Mouse (Mus musculus) forebrain, embryonic 11.5 days (tissue): ENCODE results near the gene Omp. TPM values are rescaled to one million over a fixed set of nuclear protein-coding genes. Genes with fewer than 3 reads are reported as not detected.

ENCODE experiments used
- ATAC-seq: fragments of 200-750 bp; cut with Nextera tagmentation; replicated peaks from 2 replicates; pipeline ENCODE4 v1.8.0; 2017; ENCODE audit warnings: moderate TSS enrichment; ENCODE audit not compliant: low FRiP score
- DNase-seq: peaks from one replicate; pipeline ENCODE4 v3.0.0-alpha.2; 2017; ENCODE audit warnings: low spot score
- H3K27ac ChIP-seq: fragments of 300-500 bp; sonication (generic); 2 replicates; pipeline ENCODE4 v1.5.1; 2014; ENCODE audit warnings: low read depth, low read length
- H3K27me3 ChIP-seq: fragments of 300-500 bp; sonication (generic); 2 replicates; pipeline ENCODE4 v1.6.1; 2014; ENCODE audit warnings: mild to moderate bottlenecking, low read length, mixed read lengths; ENCODE audit not compliant: control insufficient read depth, insufficient read depth
- H3K36me3 ChIP-seq: fragments of 300-500 bp; sonication (generic); 2 replicates; pipeline ENCODE4 v1.6.1; 2014; ENCODE audit warnings: mild to moderate bottlenecking, low read length, moderate library complexity, mixed read lengths; ENCODE audit not compliant: control insufficient read depth, insufficient read depth
- H3K4me1 ChIP-seq: fragments of 300-500 bp; sonication (generic); replicated peaks from 2 replicates; pipeline ENCODE4 v1.6.1; 2014; ENCODE audit warnings: low read length, mixed read lengths; ENCODE audit not compliant: control insufficient read depth, insufficient read depth
- H3K4me2 ChIP-seq: fragments of 300-500 bp; sonication (generic); 2 replicates; pipeline ENCODE4 v1.6.1; 2014; ENCODE audit warnings: low read depth, mild to moderate bottlenecking, low read length, moderate library complexity, mixed read lengths; ENCODE audit not compliant: severe bottlenecking
- H3K4me3 ChIP-seq: fragments of 300-500 bp; sonication (generic); 2 replicates; pipeline ENCODE4 v1.5.1; 2014; ENCODE audit warnings: low read depth, low read length
- H3K9ac ChIP-seq: fragments of 300-500 bp; sonication (generic); 2 replicates; pipeline ENCODE4 v1.6.1; 2014; ENCODE audit warnings: low read length
- H3K9me3 ChIP-seq: fragments of 300-500 bp; sonication (generic); 2 replicates; pipeline ENCODE4 v1.6.1; 2016; ENCODE audit warnings: low read length, mixed read lengths; ENCODE audit not compliant: control insufficient read depth
- WGBS: fragments of 180-500 bp; shearing (Covaris S2); extraction: QIAGEN DNeasy Blood & Tissue Kit; methylation state at CpG from one replicate; pipeline ENCODE4 v1.1.7; 2014; 5-methylcytosine and 5-hydroxymethylcytosine counted together
- polyA plus RNA-seq: library from polyadenylated mRNA; unstranded; fragments of >200 nt; fragmentation: Nextera tagmentation; extraction: Ambion mirVana; gene quantifications from 2 replicates; pipeline ENCODE4 v1.2.1, GENCODE M21; 2014

Gene Omp
- polyA plus RNA-seq, result 0.32 TPM in 1 of 2 replicates, not detected in the other

GRCm38 (mm10) chr7:98145402-98145801 is at the start of gene Omp:
TSS of gene Omp (minus strand) at chr7:98145502.
- Histone ChIP-seq H3K4me2 (no peak within 1 kb of the TSS), H3K9me3 (no peaks in the 10 kb centered on the region), H3K4me3 (no peak within 1 kb of the TSS), H3K9ac (no peak within 1 kb of the TSS), H3K4me1 (peaks cover 3% of the 10 kb centered on the region; the same call in 1 of the 2 replicates), H3K27ac (no peak within 1 kb of the TSS), H3K27me3 (no peaks in the 10 kb centered on the region), H3K36me3 (no peaks in the 10 kb centered on the region)
- ATAC-seq (no peak), DNase-seq (no peak)
- 95% methylated on average over 5 of the region's 5 CpGs for WGBS

DNA sequence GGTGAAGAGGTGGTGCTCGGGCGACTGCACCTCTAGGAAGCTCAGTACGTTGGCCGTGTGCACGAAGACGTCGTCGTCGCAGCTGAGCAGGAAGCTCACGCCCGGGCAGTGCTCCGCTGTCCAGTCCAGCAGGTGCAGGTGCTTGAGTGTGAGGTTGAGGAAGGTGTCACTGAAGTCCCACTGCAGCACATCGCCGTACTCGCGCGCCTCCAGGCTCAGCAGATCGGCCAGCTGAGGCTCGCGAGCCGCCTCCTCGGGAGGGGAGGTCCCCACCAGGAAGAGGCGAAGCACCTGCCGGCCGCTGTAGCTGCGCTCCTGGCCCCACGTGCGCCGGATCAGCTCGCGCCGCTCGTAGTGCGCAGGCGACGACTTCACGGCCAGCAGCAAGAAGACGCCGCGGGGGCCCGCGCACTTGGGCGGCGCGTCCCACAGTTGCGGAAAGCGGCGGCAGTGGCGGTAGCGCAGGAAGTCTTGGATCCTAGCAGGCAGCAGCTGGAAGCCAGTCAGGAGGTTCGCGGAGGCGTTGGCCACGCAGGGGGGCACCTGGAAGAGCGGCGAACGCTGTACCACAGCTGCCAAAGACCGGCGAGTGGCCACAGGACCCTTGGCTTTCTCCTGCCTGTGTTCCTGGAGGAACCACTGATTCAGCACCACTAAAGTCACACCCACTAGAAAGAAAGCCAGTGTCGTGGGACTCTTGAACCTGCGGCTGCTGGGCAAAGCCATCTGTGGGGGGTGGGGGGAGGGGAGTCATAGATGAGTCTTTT is 48.9 kb upstream of the Omp start:
- Histone ChIP-seq H3K36me3 (no peaks in the 10 kb centered on the region), H3K27ac (no peak overlapping the region), H3K9me3 (no peaks in the 10 kb centered on the region), H3K27me3 (peaks cover 57% of the 10 kb centered on the region), H3K4me3 (peak overlapping the region; percentile 32), H3K9ac (peak overlapping the region; percentile 29), H3K4me2 (peak overlapping the region; percentile 70), H3K4me1 (peaks cover 11% of the 10 kb centered on the region; the same call in 1 of the 2 replicates)
- WGBS, result 2% methylated on average over 61 of the region's 61 CpGs
- ATAC-seq (peak; percentile 45), DNase-seq (peak; percentile 71)

DNA sequence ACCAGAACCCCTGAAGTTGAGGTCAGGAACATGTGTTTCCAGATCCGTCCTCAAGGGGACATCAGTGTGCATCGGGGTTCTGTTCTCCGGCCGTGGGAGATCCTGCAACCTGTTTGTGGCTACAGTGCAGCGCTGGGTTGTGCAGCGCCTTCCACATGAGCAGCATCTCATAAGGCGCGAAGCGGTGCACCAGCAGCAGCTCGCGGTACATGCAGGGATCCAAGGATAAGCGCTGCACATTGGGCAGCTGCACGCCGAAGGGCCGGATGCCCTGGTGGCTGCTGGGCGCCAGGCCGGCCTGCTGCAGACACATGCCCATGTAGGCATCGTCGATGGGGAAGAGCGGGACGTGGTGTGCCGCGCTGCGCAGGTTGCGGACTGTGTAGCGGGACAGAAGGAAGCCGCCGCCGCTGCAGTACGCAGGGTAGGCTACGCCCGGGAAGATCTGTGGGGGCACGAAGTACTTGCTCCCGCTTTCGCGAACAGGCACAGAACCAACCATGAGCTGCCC is 48.3 kb upstream of the Omp start:
- Histone ChIP-seq H3K4me1 (peaks cover 11% of the 10 kb centered on the region; the same call in 1 of the 2 replicates), H3K4me2 (peak overlapping the region; percentile 70), H3K27ac (no peak overlapping the region), H3K9ac (peak overlapping the region; percentile 29), H3K27me3 (peaks cover 62% of the 10 kb centered on the region), H3K36me3 (no peaks in the 10 kb centered on the region), H3K4me3 (peak overlapping the region; percentile 32), H3K9me3 (no peaks in the 10 kb centered on the region)
- WGBS, result 6% methylated on average over 36 of the region's 36 CpGs
- ATAC-seq (peak; percentile 68), DNase-seq (peak; percentile 74)

GRCm38 (mm10) chr7:98191571-98192250 is 46.4 kb upstream of the Omp start:
- H3K36me3 ChIP-seq, result no peaks in the 10 kb centered on the region
- H3K27me3 ChIP-seq, result peaks cover 62% of the 10 kb centered on the region
- peak; percentile 57 for DNase-seq
- no peaks in the 10 kb centered on the region for H3K9me3 ChIP-seq
- peaks cover 12% of the 10 kb centered on the region; the same call in 1 of the 2 replicates for H3K4me1 ChIP-seq
- ATAC-seq, result no peak
- no peak overlapping the region for H3K4me3 ChIP-seq
- H3K9ac ChIP-seq, result no peak overlapping the region
- 66% methylated on average over 17 of the region's 17 CpGs for WGBS
- H3K4me2 ChIP-seq, result no peak overlapping the region
- H3K27ac ChIP-seq, result no peak overlapping the region

DNA sequence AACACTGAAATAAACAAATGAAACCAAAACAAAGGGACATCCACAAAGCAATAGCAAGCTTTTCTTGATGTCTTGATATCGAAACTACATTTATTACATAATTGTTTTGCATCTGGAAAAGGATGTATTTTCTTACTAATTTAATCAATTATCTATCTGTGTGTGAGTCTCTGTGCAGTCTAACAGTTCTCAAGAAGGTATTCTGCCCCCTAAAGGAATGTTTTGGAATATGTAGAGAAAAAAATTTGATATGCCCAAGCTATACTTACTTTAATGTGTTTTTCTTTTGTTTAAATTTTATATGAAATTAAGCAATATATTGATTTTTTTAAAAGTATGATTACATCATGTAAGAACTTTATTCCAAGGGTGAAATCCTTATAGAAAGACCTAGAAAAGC is 45.3 kb upstream of the Omp start:
- no peak for DNase-seq
- Histone ChIP-seq H3K27me3 (peaks cover 55% of the 10 kb centered on the region), H3K9ac (no peak overlapping the region), H3K9me3 (no peaks in the 10 kb centered on the region), H3K4me2 (no peak overlapping the region), H3K27ac (no peak overlapping the region), H3K36me3 (no peaks in the 10 kb centered on the region), H3K4me3 (no peak overlapping the region), H3K4me1 (peaks cover 20% of the 10 kb centered on the region; the same call in 1 of the 2 replicates)
- 74% methylated on average over 1 of the region's 1 CpGs for WGBS
- no peak for ATAC-seq

- H3K36me3 ChIP-seq, result no peaks in the 10 kb centered on the region
- H3K4me1 ChIP-seq, result peaks cover 20% of the 10 kb centered on the region; the same call in 1 of the 2 replicates
- no peaks in the 10 kb centered on the region for H3K9me3 ChIP-seq
- no peak overlapping the region for H3K27ac ChIP-seq
- WGBS, result 61% methylated on average over 3 of the region's 3 CpGs
- H3K4me2 ChIP-seq, result no peak overlapping the region
- ATAC-seq (no peak), DNase-seq (no peak)
- H3K27me3 ChIP-seq, result peaks cover 47% of the 10 kb centered on the region
- H3K9ac ChIP-seq, result no peak overlapping the region
- H3K4me3 ChIP-seq, result no peak overlapping the region
Measured at GRCm38 (mm10) chr7:98189745-98190144, 44.4 kb upstream of the Omp start.

DNA sequence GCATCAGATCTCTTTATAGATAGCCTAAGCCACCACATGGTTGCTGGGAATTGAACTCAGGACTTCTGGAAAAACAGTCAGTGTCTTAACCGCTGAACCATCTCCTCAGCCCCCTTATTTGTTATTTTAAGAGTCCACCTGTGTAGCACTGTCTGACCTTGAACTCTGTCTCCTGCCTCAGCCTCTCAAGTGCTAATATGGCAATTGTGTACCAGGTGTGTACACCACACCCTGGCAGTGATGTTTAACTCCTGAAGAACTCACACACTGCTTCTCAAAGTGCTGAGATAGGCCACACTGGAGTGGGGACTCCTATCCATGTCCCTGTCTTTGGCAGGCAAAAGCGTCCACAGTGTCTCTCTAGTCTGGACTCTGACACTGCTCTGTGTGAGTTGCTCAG is 43.4 kb upstream of the Omp start:
- H3K4me1 ChIP-seq, result peaks cover 13% of the 10 kb centered on the region; the same call in 1 of the 2 replicates
- no peak overlapping the region for H3K27ac ChIP-seq
- WGBS, result 82% methylated on average over 2 of the region's 2 CpGs
- peaks cover 37% of the 10 kb centered on the region for H3K27me3 ChIP-seq
- no peak overlapping the region for H3K9ac ChIP-seq
- DNase-seq (no peak), ATAC-seq (no peak)
- no peak overlapping the region for H3K4me2 ChIP-seq
- H3K4me3 ChIP-seq, result no peak overlapping the region
- H3K36me3 ChIP-seq, result no peaks in the 10 kb centered on the region
- no peaks in the 10 kb centered on the region for H3K9me3 ChIP-seq

- Histone ChIP-seq H3K36me3 (no peaks in the 10 kb centered on the region), H3K4me3 (no peak overlapping the region), H3K27ac (no peak overlapping the region), H3K9ac (no peak overlapping the region), H3K4me1 (peaks cover 10% of the 10 kb centered on the region; the same call in 1 of the 2 replicates), H3K27me3 (peaks cover 35% of the 10 kb centered on the region), H3K4me2 (no peak overlapping the region), H3K9me3 (no peaks in the 10 kb centered on the region)
- ATAC-seq (no peak), DNase-seq (no peak)
- 95% methylated on average over 2 of the region's 2 CpGs for WGBS
Measured at GRCm38 (mm10) chr7:98188238-98188637, 42.9 kb upstream of the Omp start.
